Mouse (Mus musculus) mouse embryonic stem cell (cell line): ENCODE results near the gene Cabcoco1.

Experiments used
- in situ Hi-C, 2 experiments: fragments of 300-500 bp; cut with MboI; formaldehyde crosslinking; loops; 1 replicate in 1 of 2; 3 replicates in 1 of 2; pipeline ENCODE4 v1.14.3; 2019 to 2020; ENCODE audit warnings: low sequenced_read_pairs in 2 of 2, low pct_unique_long_range_greater_than_20kb in 1 of 2, mixed read lengths in 1 of 2; ENCODE audit not compliant: unreplicated experiment in 1 of 2

The Cabcoco1 gene

DNA sequence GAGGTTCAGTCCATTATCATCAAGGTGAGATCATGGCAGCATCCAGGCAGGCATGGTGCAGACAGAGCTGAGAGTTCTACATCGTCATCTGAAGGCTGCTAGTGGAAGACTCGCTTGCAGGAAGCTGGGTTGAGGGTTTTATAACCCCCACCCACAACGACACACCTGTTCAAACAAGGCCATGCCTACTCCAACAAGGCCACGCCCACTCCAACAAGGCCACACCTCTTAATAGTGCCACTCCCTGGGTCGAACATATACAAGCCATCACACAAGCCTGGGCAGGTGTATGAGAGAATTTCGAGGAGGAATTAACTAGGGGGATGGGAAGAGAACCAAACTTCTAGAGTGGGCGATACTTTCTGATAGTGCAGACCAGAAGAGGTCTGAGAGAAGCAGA lies 153.6 kb downstream of the Cabcoco1 start:
- in situ Hi-C loops = no loop called here
